Mouse (Mus musculus) MEL (cell line): ENCODE results near the gene Tom1l2. TPM values are rescaled to one million over a fixed set of nuclear protein-coding genes. Genes with fewer than 3 reads are reported as not detected.

Experiments
- DNase-seq: peaks from one replicate; pipeline ENCODE4 v3.0.0; 2011; ENCODE audit warnings: low read depth, low spot score
- H3K27ac ChIP-seq: 2 replicates; pipeline ENCODE4 v1.5.1; 2012; ENCODE audit warnings: low read depth, mild to moderate bottlenecking, control low read depth, low read length, moderate library complexity; ENCODE audit not compliant: control insufficient read depth
- H3K27me3 ChIP-seq, 2 experiments: fragments of 150-350 bp in 1 of 2; sonication (generic) in 1 of 2; 2 replicates each; pipeline ENCODE4 v1.6.1; 2012; ENCODE audit warnings: low read length in 2 of 2, mild to moderate bottlenecking in 2 of 2, improper control_type of control experiment in 1 of 2, moderate library complexity in 1 of 2; ENCODE audit not compliant: insufficient read depth in 2 of 2, control insufficient read depth in 1 of 2
- H3K36me3 ChIP-seq, 2 experiments: 2 replicates each; pipeline ENCODE4 v1.6.1; 2012 to 2014; ENCODE audit warnings: low read length in 2 of 2, improper control_type of control experiment in 1 of 2, inconsistent platforms in 1 of 2, mild to moderate bottlenecking in 1 of 2; ENCODE audit not compliant: insufficient read depth in 2 of 2, control insufficient read depth in 1 of 2
- H3K4me1 ChIP-seq, 2 experiments: fragments of 150-350 bp in 1 of 2; sonication (generic) in 1 of 2; 2 replicates each; pipeline ENCODE4 v1.6.1; 2012; ENCODE audit warnings: low read length in 2 of 2, improper control_type of control experiment in 1 of 2, mild to moderate bottlenecking in 1 of 2; ENCODE audit not compliant: insufficient read depth in 2 of 2, control insufficient read depth in 1 of 2
- H3K4me3 ChIP-seq, 2 experiments: fragments of 150-350 bp in 1 of 2; sonication (generic) in 1 of 2; 2 replicates each; pipeline ENCODE4 v1.5.1; 2012; ENCODE audit warnings: low read depth in 2 of 2, low read length in 2 of 2, mild to moderate bottlenecking in 2 of 2, moderate library complexity in 2 of 2, control low read depth in 1 of 2, improper control_type of control experiment in 1 of 2; ENCODE audit not compliant: control insufficient read depth in 1 of 2, insufficient read depth in 1 of 2
- H3K79me2 ChIP-seq: 2 replicates; pipeline ENCODE4 v1.6.1; 2012; ENCODE audit warnings: mild to moderate bottlenecking, low read length, moderate library complexity; ENCODE audit not compliant: control insufficient read depth, poor library complexity, insufficient read depth
- H3K9ac ChIP-seq: 2 replicates; pipeline ENCODE4 v1.6.1; 2012; ENCODE audit warnings: low read depth, mild to moderate bottlenecking, control low read depth, low read length, moderate library complexity; ENCODE audit not compliant: control insufficient read depth, poor library complexity, severe bottlenecking
- H3K9me3 ChIP-seq: fragments of 150-350 bp; sonication (generic); replicated peaks from 2 replicates; pipeline ENCODE4 v1.6.1; 2012; ENCODE audit warnings: mild to moderate bottlenecking, low read length, improper control_type of control experiment, moderate library complexity; ENCODE audit not compliant: insufficient read depth
- CHD1 ChIP-seq: IDR thresholded peaks from 2 replicates; pipeline ENCODE4 v1.6.1; 2012; ENCODE audit warnings: low read depth, mild to moderate bottlenecking, inconsistent platforms, low read length, improper control_type of control experiment
- CTCF ChIP-seq, 3 experiments: IDR thresholded peaks in 2 of 3; conservative IDR thresholded peaks in 1 of 3; 2 replicates each; pipeline ENCODE4 v1.5.1; 2011 to 2012; ENCODE audit warnings: low read length in 3 of 3, low read depth in 2 of 3, mild to moderate bottlenecking in 2 of 3, improper control_type of control experiment in 1 of 3, inconsistent platforms in 1 of 3, mixed read lengths in 1 of 3, moderate library complexity in 1 of 3; ENCODE audit not compliant: control insufficient read depth in 1 of 3, insufficient read depth in 1 of 3, poor library complexity in 1 of 3, severe bottlenecking in 1 of 3
- JUND ChIP-seq: IDR thresholded peaks from 2 replicates; pipeline ENCODE4 v1.6.1; 2011; ENCODE audit warnings: low read depth, mild to moderate bottlenecking, improper control_type of control experiment, low read length
- KAT2A ChIP-seq: conservative IDR thresholded peaks from 2 replicates; pipeline ENCODE4 v1.6.1; 2012; ENCODE audit warnings: low read depth, low read length, improper control_type of control experiment, inconsistent platforms
- MAFK ChIP-seq: IDR thresholded peaks from 2 replicates; pipeline ENCODE4 v1.6.1; 2011; ENCODE audit warnings: low read depth, mild to moderate bottlenecking, low read length, improper control_type of control experiment, borderline replicate concordance
- MAZ ChIP-seq: IDR thresholded peaks from 2 replicates; pipeline ENCODE4 v1.6.1; 2012; ENCODE audit warnings: low read depth, mild to moderate bottlenecking, inconsistent platforms, low read length, improper control_type of control experiment
- NRF1 ChIP-seq: IDR thresholded peaks from 2 replicates; pipeline ENCODE4 v1.6.1; 2014; ENCODE audit warnings: low read depth, mild to moderate bottlenecking, inconsistent platforms, low read length, improper control_type of control experiment, moderate library complexity; ENCODE audit not compliant: poor library complexity, insufficient read depth, severe bottlenecking
- POLR2A ChIP-seq, 2 experiments: IDR thresholded peaks; 2 replicates each; pipeline ENCODE4 v1.6.1; 2011 to 2012; ENCODE audit warnings: low read length in 2 of 2, mild to moderate bottlenecking in 2 of 2, control low read depth in 1 of 2, improper control_type of control experiment in 1 of 2, low read depth in 1 of 2, moderate library complexity in 1 of 2; ENCODE audit not compliant: control insufficient read depth in 1 of 2, insufficient read depth in 1 of 2, poor library complexity in 1 of 2
- POLR2AphosphoS2 ChIP-seq: IDR thresholded peaks from 2 replicates; pipeline ENCODE4 v1.6.1; 2011; ENCODE audit warnings: low read length, improper control_type of control experiment
- RAD21 ChIP-seq: IDR thresholded peaks from 2 replicates; pipeline ENCODE4 v1.6.1; 2011; ENCODE audit warnings: mild to moderate bottlenecking, low read depth, low read length, improper control_type of control experiment
- RCOR1 ChIP-seq: IDR thresholded peaks from 2 replicates; pipeline ENCODE4 v1.6.1; 2012; ENCODE audit warnings: low read depth, mild to moderate bottlenecking, inconsistent platforms, low read length, improper control_type of control experiment
- SIN3A ChIP-seq: IDR thresholded peaks from 2 replicates; pipeline ENCODE4 v1.6.1; 2012; ENCODE audit warnings: low read length, improper control_type of control experiment, inconsistent platforms
- TCF12 ChIP-seq: IDR thresholded peaks from 2 replicates; pipeline ENCODE4 v1.6.1; 2014; ENCODE audit warnings: low read depth, mild to moderate bottlenecking, inconsistent platforms, low read length, improper control_type of control experiment, moderate library complexity
- UBTF ChIP-seq: IDR thresholded peaks from 2 replicates; pipeline ENCODE4 v1.6.1; 2012; ENCODE audit warnings: low read depth, mild to moderate bottlenecking, inconsistent platforms, low read length, improper control_type of control experiment, moderate library complexity, borderline replicate concordance; ENCODE audit not compliant: insufficient read depth
- USF2 ChIP-seq, 2 experiments: IDR thresholded peaks; 2 replicates each; pipeline ENCODE4 v1.6.1; 2011 to 2012; ENCODE audit warnings: improper control_type of control experiment in 2 of 2, low read length in 2 of 2, borderline replicate concordance in 1 of 2, inconsistent platforms in 1 of 2, low read depth in 1 of 2, mild to moderate bottlenecking in 1 of 2; ENCODE audit not compliant: insufficient read depth in 1 of 2
- ZKSCAN1 ChIP-seq: IDR thresholded peaks from 2 replicates; pipeline ENCODE4 v1.6.1; 2012; ENCODE audit warnings: low read depth, mild to moderate bottlenecking, inconsistent platforms, low read length, improper control_type of control experiment, moderate library complexity
- polyA plus RNA-seq, 2 experiments: library from polyadenylated mRNA; stranded (reverse) in 1 of 2; unstranded in 1 of 2; fragments of >175 nt in 1 of 2; fragments of >200 nt in 1 of 2; gene quantifications; 2 replicates each; pipeline versions ENCODE4 v1.2.1 to v1.2.4; 2012; ENCODE audit warnings: low replicate concordance in 2 of 2, low read depth in 1 of 2; ENCODE audit not compliant: insufficient read length in 2 of 2, insufficient read depth in 1 of 2, missing spikeins in 1 of 2
- total RNA-seq: library from RNA; depleted of rRNA; stranded (reverse); fragments of 300-350 nt; gene quantifications from 2 replicates; pipeline ENCODE4 v1.2.3, GENCODE M21; 2012

Tom1l2 gene
- total and polyA plus RNA-seq, 3 experiments, result 6.8 to 12.2 TPM; not detected in 1

DNA sequence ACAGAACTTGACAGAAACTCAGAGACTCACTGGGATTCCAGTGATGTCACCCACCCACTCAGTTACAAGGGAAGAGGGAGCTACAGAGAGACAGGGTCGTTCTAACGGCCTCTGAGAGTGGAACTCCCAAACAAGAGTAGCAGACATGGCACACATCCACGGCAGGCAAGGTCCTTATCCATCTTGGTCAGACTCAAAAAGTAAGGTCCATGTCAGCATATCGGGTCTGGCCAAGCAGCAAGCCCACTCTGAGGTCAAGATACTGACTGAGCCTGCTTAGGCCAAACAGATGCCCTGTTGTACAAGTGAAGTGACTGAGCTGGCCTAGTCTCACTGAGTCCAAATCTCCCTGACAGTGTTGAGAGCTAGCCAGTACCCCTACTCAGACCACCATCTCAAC, 144.0 kb downstream of the Tom1l2 start:
- TF ChIP-seq RAD21 (no peak), TCF12 (no peak), MAFK (no peak), POLR2A (IDR thresholded peaks at IDR 0.05; ENCODE audit: control insufficient read depth in 1 of 2, insufficient read depth in 1 of 2, low read depth in 1 of 2, low read length in 2 of 2, poor library complexity in 1 of 2) (peak in 1 of 2 experiments; percentile 6; a peak in 1 of 4 replicates)
- TF ChIP-seq, all 39 proteins: peak for 1
- Histone ChIP-seq H3K9me3 (no peaks in the 10 kb centered on the region), H3K4me3 (peak overlapping the region; percentile 60 to 70), H3K9ac (peak overlapping the region; percentile 79), H3K27ac (no peak overlapping the region), H3K27me3 (no peaks in the 10 kb centered on the region), H3K4me1 (peaks cover 10 to 30% of the 10 kb centered on the region in 2 experiments), H3K79me2 (peaks cover 64% of the 10 kb centered on the region), H3K36me3 (peaks cover 20 to 22% of the 10 kb centered on the region in 2 experiments)
- peak; percentile 34 for DNase-seq

DNA sequence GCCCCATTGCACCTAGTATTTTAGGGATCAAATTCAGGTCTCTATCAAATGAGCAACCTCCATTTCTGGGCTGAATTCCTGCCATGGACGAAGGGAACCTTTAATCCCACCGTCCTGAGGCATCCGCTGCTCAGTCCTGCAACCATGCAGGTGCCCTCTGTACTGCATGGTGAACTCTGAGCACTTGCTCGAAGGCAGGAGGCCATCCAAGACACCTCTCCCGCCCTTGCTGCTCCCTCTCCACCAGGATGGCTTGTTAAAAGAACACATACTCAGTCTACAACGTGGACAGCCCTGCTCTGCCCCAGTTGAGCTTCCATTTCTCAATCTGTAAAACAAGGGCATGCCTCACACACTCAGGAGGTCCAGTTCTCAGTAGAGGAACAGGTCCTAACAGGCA, 144.5 kb downstream of the Tom1l2 start:
- Histone ChIP-seq H3K4me1 (peaks cover 10 to 30% of the 10 kb centered on the region in 2 experiments), H3K27ac (no peak overlapping the region), H3K4me3 (peak overlapping the region; percentile 60 to 70; a peak in 3 of 4 replicates)

DNA sequence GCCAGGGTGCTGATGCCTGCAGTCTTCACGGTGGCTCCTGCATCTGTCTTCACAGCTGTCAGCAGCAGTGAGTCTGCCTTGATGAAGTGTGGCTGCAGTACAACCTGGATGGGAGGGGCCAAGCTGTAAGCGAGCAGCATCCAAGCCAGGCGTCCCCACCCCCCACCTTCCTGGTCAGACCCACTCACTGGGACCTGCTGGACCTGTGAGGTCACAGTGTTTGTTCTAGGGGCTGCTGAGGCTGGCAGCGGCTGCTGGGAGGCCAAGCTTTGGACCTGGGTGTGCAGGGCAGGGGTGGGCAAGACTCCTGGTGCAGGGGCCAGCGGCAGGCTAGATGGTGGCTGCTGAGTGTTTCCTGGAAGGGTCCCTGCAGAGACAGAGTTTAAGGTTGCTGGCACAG, 146.5 kb downstream of the Tom1l2 start:
- Histone ChIP-seq H3K27me3 (no peaks in the 10 kb centered on the region), H3K27ac (no peak overlapping the region), H3K36me3 (peaks cover 17 to 30% of the 10 kb centered on the region in 2 experiments), H3K9ac (no peak overlapping the region), H3K4me3 (no peak overlapping the region), H3K9me3 (no peaks in the 10 kb centered on the region), H3K4me1 (peaks cover 10 to 25% of the 10 kb centered on the region in 2 experiments), H3K79me2 (peaks cover 42% of the 10 kb centered on the region)
- no peak for DNase-seq
- TF ChIP-seq POLR2AphosphoS2, result 0 out of 2 replicates have a peak, but pooled peaks have one; percentile 8
- no peak for TF ChIP-seq SIN3A
- TF ChIP-seq RCOR1, result no peak

More for the DNA sequence above, 144.5 kb downstream of the Tom1l2 start:
- H3K9me3 ChIP-seq, result no peaks in the 10 kb centered on the region
- no peaks in the 10 kb centered on the region for H3K27me3 ChIP-seq
- TF ChIP-seq NRF1 (no peak), JUND (no peak), CHD1 (no peak), TCF12 (no peak), CTCF (IDR thresholded peaks at IDR 0.05 in 2 of 3, conservative IDR thresholded peaks at IDR 0.05 in 1 of 3; ENCODE audit: control insufficient read depth in 1 of 3, insufficient read depth in 1 of 3, low read depth in 2 of 3, low read length in 3 of 3, poor library complexity in 1 of 3, severe bottlenecking in 1 of 3) (no peak), RCOR1 (no peak), UBTF (no peak), KAT2A (no peak), ZKSCAN1 (no peak), MAZ (no peak), USF2 (IDR thresholded peaks at IDR 0.05; ENCODE audit: borderline replicate concordance in 1 of 2, insufficient read depth in 1 of 2, low read depth in 1 of 2, low read length in 2 of 2) (no peak)
- H3K9ac ChIP-seq, result peak overlapping the region; percentile 79
- peaks cover 20 to 24% of the 10 kb centered on the region in 2 experiments for H3K36me3 ChIP-seq
- no peak for DNase-seq
- H3K79me2 ChIP-seq, result peaks cover 59% of the 10 kb centered on the region
